Mouse (Mus musculus): ENCODE results near the gene Zfp821.
A peak's percentile ranks its signal among the peaks of the same experiment; 100 is the strongest.

Zfp821 gene

GRCm38 (mm10) chr8:109705320-109706075, at the start of gene Zfp821:
Gene Zfp821 (plus strand): TSS chr8:109705546.
- DNase-seq (ENCODE audit: low spot score): peak; percentile 86

GRCm38 (mm10) chr8:109656860-109657259, 48.5 kb upstream of the Zfp821 start:
- peak; percentile 37 for DNase-seq (ENCODE audit: low spot score)

- no peak for DNase-seq (ENCODE audit: low spot score)
Observed at GRCm38 (mm10) chr8:109662328-109662727, 43.0 kb upstream of the Zfp821 start.

GRCm38 (mm10) chr8:109666616-109667015, 38.7 kb upstream of the Zfp821 start:
- DNase-seq (ENCODE audit: low spot score): no peak

GRCm38 (mm10) chr8:109672656-109673055, 32.7 kb upstream of the Zfp821 start:
- no peak for DNase-seq (ENCODE audit: low spot score)

GRCm38 (mm10) chr8:109673596-109673995, 31.8 kb upstream of the Zfp821 start:
- no peak for DNase-seq (ENCODE audit: low spot score)

- peak; percentile 37 for DNase-seq (ENCODE audit: low spot score)
Observed at GRCm38 (mm10) chr8:109675896-109676643, 29.3 kb upstream of the Zfp821 start.

GRCm38 (mm10) chr8:109681535-109681934, 23.8 kb upstream of the Zfp821 start:
- no peak for DNase-seq (ENCODE audit: low spot score)

- DNase-seq (ENCODE audit: low spot score): no peak
Observed at GRCm38 (mm10) chr8:109682120-109682519, 23.2 kb upstream of the Zfp821 start.

- no peak for DNase-seq (ENCODE audit: low spot score)
Observed at GRCm38 (mm10) chr8:109687248-109687647, 18.1 kb upstream of the Zfp821 start.

GRCm38 (mm10) chr8:109691769-109692168, 13.6 kb upstream of the Zfp821 start:
- DNase-seq (ENCODE audit: low spot score): no peak

GRCm38 (mm10) chr8:109692443-109693145, 12.8 kb upstream of the Zfp821 start:
- DNase-seq (ENCODE audit: low spot score): no peak

GRCm38 (mm10) chr8:109693146-109693900, 12.0 kb upstream of the Zfp821 start, which contains the start of gene Ist1:
Gene Ist1 (minus strand): TSS chr8:109693260.
- peak; percentile 95 for DNase-seq (ENCODE audit: low spot score)

- no peak for DNase-seq (ENCODE audit: low spot score)
Observed at GRCm38 (mm10) chr8:109694154-109694553, 11.2 kb upstream of the Zfp821 start.

GRCm38 (mm10) chr8:109697754-109698153, 7.6 kb upstream of the Zfp821 start:
- DNase-seq (ENCODE audit: low spot score): no peak

GRCm38 (mm10) chr8:109698477-109698876, 6.9 kb upstream of the Zfp821 start:
- no peak for DNase-seq (ENCODE audit: low spot score)

GRCm38 (mm10) chr8:109704565-109705319, 604 bp upstream of the Zfp821 start:
- no peak for DNase-seq (ENCODE audit: low spot score)

GRCm38 (mm10) chr8:109706076-109706873, 929 bp downstream of the Zfp821 start:
- DNase-seq (ENCODE audit: low spot score): no peak

- DNase-seq (ENCODE audit: low spot score): peak; percentile 45
Observed at GRCm38 (mm10) chr8:109706874-109707237, 1.5 kb downstream of the Zfp821 start.

GRCm38 (mm10) chr8:109707921-109708320, 2.6 kb downstream of the Zfp821 start:
- no peak for DNase-seq (ENCODE audit: low spot score)
